Mouse (Mus musculus) kidney, adult 2 months (tissue): ENCODE results near the gene Atg9a. TPM values are rescaled to one million over a fixed set of nuclear protein-coding genes. Genes with fewer than 3 reads are reported as not detected.

Experiments
- DNase-seq: peaks from one replicate; pipeline ENCODE4 v3.0.0; 2021
- H3K27ac ChIP-seq: fragments of 200-500 bp; 2 replicates; pipeline ENCODE4 v1.5.1; 2012; ENCODE audit warnings: low read depth, low read length, control low read depth, inconsistent platforms; ENCODE audit not compliant: insufficient read depth
- H3K27me3 ChIP-seq: fragments of 200-500 bp; replicated peaks from 2 replicates; pipeline ENCODE4 v1.6.1; 2012; ENCODE audit warnings: mild to moderate bottlenecking, moderate library complexity, low read length, inconsistent platforms; ENCODE audit not compliant: control insufficient read depth, insufficient read depth
- H3K36me3 ChIP-seq: fragments of 200-500 bp; 2 replicates; pipeline ENCODE4 v1.6.1; 2012; ENCODE audit warnings: mild to moderate bottlenecking, moderate library complexity, low read length, inconsistent platforms; ENCODE audit not compliant: control insufficient read depth, insufficient read depth
- H3K4me1 ChIP-seq: fragments of 200-500 bp; 2 replicates; pipeline ENCODE4 v1.6.1; 2011; ENCODE audit warnings: low read length; ENCODE audit not compliant: control insufficient read depth, insufficient read depth
- H3K4me3 ChIP-seq: fragments of 200-500 bp; 2 replicates; pipeline ENCODE4 v1.5.1; 2011; ENCODE audit warnings: mild to moderate bottlenecking, low read depth, low read length, control low read depth; ENCODE audit not compliant: insufficient read depth
- CTCF ChIP-seq: fragments of 200-500 bp; conservative IDR thresholded peaks from 2 replicates; pipeline ENCODE4 v1.5.1; 2011; ENCODE audit warnings: low read depth, mild to moderate bottlenecking, control low read depth, low read length, moderate library complexity, mixed read lengths; ENCODE audit not compliant: insufficient read depth, insufficient read length
- POLR2A ChIP-seq: fragments of 200-500 bp; IDR thresholded peaks from one replicate; pipeline ENCODE4 v1.6.1; 2011; ENCODE audit warnings: low read depth, low read length, control low read depth
- WGBS: fragments of 180-500 bp; shearing (Covaris S2); methylation state at CpG from one replicate; pipeline ENCODE4 v1.1.7; 2018; 5-methylcytosine and 5-hydroxymethylcytosine counted together
- polyA plus RNA-seq: library from polyadenylated mRNA; depleted of rRNA; stranded (reverse); fragments of >200 nt; gene quantifications from 2 replicates; pipeline ENCODE4 v1.2.3, GENCODE M21; 2012

Gene Atg9a
- polyA plus RNA-seq, 1 experiment, result 67.5 TPM

- Histone ChIP-seq H3K4me1 (peaks cover 8% of the 10 kb centered on the region; the same call in 1 of the 2 replicates), H3K27me3 (no peaks in the 10 kb centered on the region), H3K27ac (peak within 1 kb of the TSS; percentile 65; the same call in 1 of the 2 replicates), H3K4me3 (peak within 1 kb of the TSS; percentile 62), H3K36me3 (no peaks in the 10 kb centered on the region)
- 2% methylated on average over 59 of the region's 59 CpGs for WGBS
- no peak for TF ChIP-seq CTCF
- peak; percentile 61 for TF ChIP-seq POLR2A
- DNase-seq, result peak; percentile 99
Observed at GRCm38 (mm10) chr1:75168472-75169464, 23.2 kb downstream of the Atg9a start, which contains the start of gene Zfand2b. Gene Zfand2b, plus strand, starts transcription at chr1:75168646.

- H3K27ac ChIP-seq, result peak overlapping the region; percentile 65; the same call in 1 of the 2 replicates
- no peak for TF ChIP-seq CTCF
- no peak for TF ChIP-seq POLR2A
- no peaks in the 10 kb centered on the region for H3K36me3 ChIP-seq
- H3K4me1 ChIP-seq, result peaks cover 8% of the 10 kb centered on the region; the same call in 1 of the 2 replicates
- H3K4me3 ChIP-seq, result peak overlapping the region; percentile 43
- no peak for DNase-seq
- H3K27me3 ChIP-seq, result no peaks in the 10 kb centered on the region
- 10% methylated on average over 7 of the region's 7 CpGs for WGBS
Observed at GRCm38 (mm10) chr1:75168093-75168471, 23.9 kb downstream of the Atg9a start.

GRCm38 (mm10) chr1:75160256-75160617 is 31.8 kb downstream of the Atg9a start:
- 91% methylated on average over 4 of the region's 4 CpGs for WGBS
- DNase-seq, result no peak

GRCm38 (mm10) chr1:75159540-75160255 is 32.3 kb downstream of the Atg9a start:
- 77% methylated on average over 5 of the region's 5 CpGs for WGBS
- Histone ChIP-seq H3K27me3 (no peaks in the 10 kb centered on the region), H3K4me3 (no peak overlapping the region), H3K36me3 (no peaks in the 10 kb centered on the region), H3K27ac (no peak overlapping the region), H3K4me1 (no peaks in the 10 kb centered on the region)
- TF ChIP-seq CTCF (no peak), POLR2A (no peak)
- DNase-seq, result no peak

More at GRCm38 (mm10) chr1:75160256-75160617, 31.8 kb downstream of the Atg9a start:
- H3K27ac ChIP-seq, result no peak overlapping the region
- H3K36me3 ChIP-seq, result no peaks in the 10 kb centered on the region
- no peaks in the 10 kb centered on the region for H3K27me3 ChIP-seq
- H3K4me3 ChIP-seq, result no peak overlapping the region
- H3K4me1 ChIP-seq, result no peaks in the 10 kb centered on the region
- TF ChIP-seq POLR2A (no peak), CTCF (no peak)

- no peak for TF ChIP-seq CTCF
- TF ChIP-seq POLR2A, result no peak
- no peak overlapping the region for H3K4me3 ChIP-seq
- H3K27me3 ChIP-seq, result no peaks in the 10 kb centered on the region
- H3K36me3 ChIP-seq, result no peaks in the 10 kb centered on the region
- no peak overlapping the region for H3K27ac ChIP-seq
- H3K4me1 ChIP-seq, result no peaks in the 10 kb centered on the region
- no peak for DNase-seq
Observed at GRCm38 (mm10) chr1:75158990-75159389, 33.0 kb downstream of the Atg9a start.

GRCm38 (mm10) chr1:75155837-75156236 is 36.2 kb downstream of the Atg9a start:
- Histone ChIP-seq H3K4me3 (no peak overlapping the region), H3K36me3 (no peaks in the 10 kb centered on the region), H3K27ac (no peak overlapping the region), H3K4me1 (no peaks in the 10 kb centered on the region), H3K27me3 (no peaks in the 10 kb centered on the region)
- no peak for DNase-seq
- TF ChIP-seq CTCF (no peak), POLR2A (no peak)
- WGBS, result 59% methylated on average over 3 of the region's 3 CpGs

GRCm38 (mm10) chr1:75148727-75149126 is 43.3 kb downstream of the Atg9a start:
- TF ChIP-seq POLR2A, result no peak
- no peak for TF ChIP-seq CTCF
- H3K27me3 ChIP-seq, result no peaks in the 10 kb centered on the region
- 80% methylated on average over 4 of the region's 4 CpGs for WGBS
- DNase-seq, result peak; percentile 62
- peaks cover 3% of the 10 kb centered on the region; the same call in 1 of the 2 replicates for H3K4me1 ChIP-seq
- H3K27ac ChIP-seq, result no peak overlapping the region
- peaks cover 2% of the 10 kb centered on the region; the same call in 1 of the 2 replicates for H3K36me3 ChIP-seq
- H3K4me3 ChIP-seq, result no peak overlapping the region
